8 mouse cellular contexts compared by ENCODE assay signal in the genomic region with DNA sequence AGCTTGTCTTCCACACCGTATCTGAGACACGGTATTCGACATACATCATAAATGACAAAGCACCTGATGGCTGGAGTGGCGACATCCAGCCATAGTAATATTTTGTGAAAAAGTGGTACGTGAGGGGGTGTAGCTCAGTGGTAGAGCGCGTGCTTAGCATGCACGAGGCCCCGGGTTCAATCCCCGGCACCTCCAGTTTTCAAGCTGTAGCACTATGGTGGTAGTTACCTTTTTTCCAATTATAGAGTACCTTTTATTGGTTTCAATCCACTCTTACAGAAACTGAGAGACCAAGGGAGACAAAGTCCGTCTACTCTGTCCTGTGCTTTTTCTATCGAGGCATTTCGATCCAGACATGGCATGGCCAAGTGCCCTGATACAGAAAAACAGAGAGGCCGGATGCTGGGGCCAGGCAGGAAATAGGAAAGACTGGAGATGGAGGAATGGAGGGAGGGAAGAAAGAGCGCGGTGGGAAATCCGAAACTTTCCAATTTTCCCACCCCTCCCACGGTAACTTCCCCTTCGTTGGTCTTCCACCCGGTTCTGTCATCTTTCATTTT. TPM values are rescaled to one million over a fixed set of nuclear protein-coding genes. Genes with fewer than 3 reads are reported as not detected.
DNase-seq lines count a peak whose midpoint lies in the region; ATAC-seq and TF ChIP-seq lines count a peak whose summit lies in the region.

No protein-coding gene starts in this region.

- no peaks in the 10 kb centered on the region for H3K36me3 ChIP-seq in hindbrain, embryonic 12.5 days

- peak overlapping the region; percentile 60 for H3K4me2 ChIP-seq in hindbrain, embryonic 12.5 days (replicated peaks)

- H3K4me1 ChIP-seq in hindbrain, embryonic 12.5 days = no peaks in the 10 kb centered on the region

- WGBS in hindbrain, embryonic 12.5 days = under 1% methylated on average over 20 of the region's 20 CpGs

- TF ChIP-seq CTCF in Patski (IDR thresholded peaks at IDR 0.05) = no peak

- no peak for DNase-seq in Patski (ENCODE audit: low read depth, low spot score)
- DNase-seq in cerebellum, postnatal 10 days = peak; percentile 94 to 96
- DNase-seq in frontal cortex, postnatal 10 days (ENCODE audit: low spot score in 2 of 2) = peak; percentile 70 to 85
- peak; percentile 91 to 92 for DNase-seq in layer of hippocampus, postnatal 14 days (ENCODE audit: low spot score in 2 of 2)
- peak; percentile 82 for DNase-seq in lung, postnatal 10 days
- peak; percentile 83 for DNase-seq in ovary, postnatal 14 days (ENCODE audit: low spot score)
- DNase-seq in thymus, postnatal 14 days = peak; percentile 89

- H3K9ac ChIP-seq in hindbrain, embryonic 12.5 days = peak overlapping the region; percentile 75

- H3K27ac ChIP-seq in hindbrain, embryonic 12.5 days = peak overlapping the region; percentile 84

- POLR2A ChIA-PET in Patski (lab: Charles Lee) = no interaction called here

- no peaks in the 10 kb centered on the region for H3K27me3 ChIP-seq in Patski
- H3K27me3 ChIP-seq in hindbrain, embryonic 12.5 days = 0 out of 2 replicates have a peak, but pooled peaks cover 6% of the 10 kb centered on the region

- H3K4me3 ChIP-seq in hindbrain, embryonic 12.5 days = peak overlapping the region; percentile 58

- in situ Hi-C loops in Patski (cut with MboI; ENCODE audit: low pct_unique_long_range_greater_than_20kb) = no loop called here

- CTCF ChIA-PET in Patski (lab: Charles Lee) = interaction anchor here (1.0 to 1.3 kb wide), 2 partner anchors 10 to 21 kb away, joined by 3 read pairs; no protein-coding TSS in a partner anchor

- no peaks in the 10 kb centered on the region for H3K9me3 ChIP-seq in hindbrain, embryonic 12.5 days (replicated peaks)

- ATAC-seq in Patski = peak; percentile 83
- ATAC-seq in hindbrain, embryonic 12.5 days (ENCODE audit: low FRiP score) = peak; percentile 92

RNA-seq across cellular contexts. Expression of a gene that starts 43.3 kb away (rescaled TPM):
- polyA plus RNA-seq in Patski (2021) = 57.8 TPM
- 127 and 130 TPM in 2 replicates for polyA plus RNA-seq in hindbrain, embryonic 12.5 days (2016; fragmentation: Nextera tagmentation; extraction: Ambion mirVana)
- 10 to 100 TPM; 35.5 to 40.3 TPM for total RNA-seq in layer of hippocampus, postnatal 14 days (2021)
